Mouse (Mus musculus) bone marrow, adult 2 months (tissue): ENCODE measurements around the gene Cog3.

Source experiments
- CTCF ChIP-seq: fragments of 200-500 bp; IDR thresholded peaks from 2 replicates; pipeline ENCODE4 v1.5.1; 2011; ENCODE audit warnings: low read length, control low read depth; ENCODE audit not compliant: control insufficient read depth, insufficient read depth
- POLR2A ChIP-seq: fragments of 200-500 bp; IDR thresholded peaks from 2 replicates; pipeline ENCODE4 v1.6.1; 2011; ENCODE audit warnings: low read depth, mild to moderate bottlenecking, control low read depth, low read length, borderline replicate concordance; ENCODE audit not compliant: control insufficient read depth

GRCm38 (mm10) chr14:75716410-75716809 lies 37.9 kb downstream of the Cog3 start:
- TF ChIP-seq CTCF (no peak), POLR2A (no peak)
